Mouse (Mus musculus) skeletal muscle tissue, adult 2 months (tissue): ENCODE data around the gene Ufc1.

Experiments
- DNase-seq: peaks from one replicate; pipeline ENCODE4 v3.0.0-alpha.2; 2012; ENCODE audit warnings: low read depth, low spot score

Gene Ufc1

DNA sequence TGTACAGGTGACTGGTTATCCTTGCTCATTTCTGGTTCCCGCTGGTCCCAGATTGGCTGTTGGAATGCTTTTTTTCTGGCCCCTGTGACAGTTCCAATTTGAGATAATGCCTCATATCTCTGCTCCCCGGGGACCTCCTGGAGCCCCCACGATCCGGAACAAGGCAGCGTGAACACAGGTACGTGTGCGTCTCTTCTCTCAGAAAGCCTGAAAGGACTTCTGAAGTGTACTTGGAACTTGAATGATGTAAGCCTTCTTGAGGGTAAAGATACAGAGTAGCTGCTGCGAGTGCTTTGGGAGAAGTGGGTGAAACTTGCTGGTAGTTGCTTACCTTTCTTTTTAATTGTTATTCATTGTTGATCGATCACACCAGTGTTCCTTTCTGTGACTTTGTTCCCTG lies 23.6 kb downstream of the Ufc1 start:
- DNase-seq: no peak

DNA sequence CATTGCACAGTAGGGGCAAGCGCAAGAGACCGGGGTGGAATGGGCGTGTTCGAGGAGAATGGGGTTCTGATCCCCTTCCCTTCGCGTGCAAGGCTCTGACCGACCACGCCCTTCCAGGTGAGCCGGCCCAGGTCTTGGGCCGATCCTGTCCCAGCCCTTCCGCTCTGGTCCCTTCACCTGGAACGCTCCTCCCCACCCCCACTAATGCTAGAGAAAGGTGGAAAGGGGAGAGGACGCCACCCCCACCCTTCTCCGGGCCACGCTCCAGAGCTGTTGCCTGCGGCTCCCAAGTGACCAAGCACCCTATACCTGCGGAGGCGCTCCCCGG lies 24.3 kb downstream of the Ufc1 start:
- no peak for DNase-seq

GRCm38 (mm10) chr1:171269848-171270572 lies 24.8 kb downstream of the Ufc1 start, which contains the start of gene B4galt3:
B4galt3 (plus strand) TSS chr1:171270328.
- peak; percentile 85 for DNase-seq

DNA sequence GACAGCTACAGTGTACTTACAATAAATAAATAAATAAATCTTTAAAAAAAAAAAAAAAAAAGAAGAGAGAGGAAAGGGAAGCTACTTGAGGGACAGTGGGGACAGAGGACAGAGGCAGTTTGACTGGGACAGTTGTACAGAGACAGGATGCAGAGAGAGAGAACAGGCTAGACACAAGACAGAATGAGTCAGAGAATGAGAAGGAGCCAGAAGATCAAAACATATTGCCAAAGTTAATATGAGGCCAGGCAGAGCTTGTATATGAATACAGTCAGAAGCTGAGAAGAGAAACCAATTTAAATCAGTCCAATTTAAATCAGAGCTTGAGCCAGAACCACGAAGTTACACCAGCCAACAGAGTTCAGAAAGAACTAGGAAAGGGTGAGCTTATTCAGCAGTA lies 26.5 kb downstream of the Ufc1 start:
- DNase-seq: no peak

DNA sequence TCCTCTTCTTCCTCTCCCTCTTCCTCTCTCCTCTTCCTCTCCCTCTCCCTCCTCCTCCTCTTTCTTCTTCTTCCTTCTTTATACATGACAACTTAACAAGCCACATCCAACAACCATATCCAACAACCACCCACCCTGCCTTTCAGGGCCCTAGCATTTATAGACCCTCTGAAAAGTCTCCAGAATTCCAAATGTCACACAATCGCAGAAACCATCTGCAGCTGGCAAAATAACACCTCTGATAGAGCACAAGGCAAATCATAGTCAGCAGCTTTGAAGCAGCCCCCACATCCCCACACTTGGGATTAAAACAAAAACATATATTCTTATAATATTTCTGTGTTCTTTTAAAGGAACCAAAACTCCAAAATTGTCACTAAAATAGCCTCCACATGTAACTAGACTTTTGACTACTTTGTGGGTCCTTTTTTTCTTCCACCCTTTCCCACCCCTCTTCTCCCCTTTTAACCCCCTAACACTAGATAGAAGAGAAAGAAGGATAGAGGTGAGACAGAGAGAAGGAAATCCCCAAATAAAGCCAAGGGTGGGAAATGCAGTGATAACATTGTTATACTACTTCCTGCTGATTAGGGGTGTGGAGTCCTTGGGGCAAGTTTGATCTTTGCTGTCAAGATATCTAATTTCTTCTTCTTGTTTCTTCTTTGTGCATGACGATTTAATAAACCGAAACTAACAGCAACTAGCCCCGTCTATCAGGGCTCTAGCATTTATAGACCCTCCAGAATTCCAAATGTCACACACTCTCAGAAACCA lies 28.7 kb downstream of the Ufc1 start:
- no peak for DNase-seq

DNA sequence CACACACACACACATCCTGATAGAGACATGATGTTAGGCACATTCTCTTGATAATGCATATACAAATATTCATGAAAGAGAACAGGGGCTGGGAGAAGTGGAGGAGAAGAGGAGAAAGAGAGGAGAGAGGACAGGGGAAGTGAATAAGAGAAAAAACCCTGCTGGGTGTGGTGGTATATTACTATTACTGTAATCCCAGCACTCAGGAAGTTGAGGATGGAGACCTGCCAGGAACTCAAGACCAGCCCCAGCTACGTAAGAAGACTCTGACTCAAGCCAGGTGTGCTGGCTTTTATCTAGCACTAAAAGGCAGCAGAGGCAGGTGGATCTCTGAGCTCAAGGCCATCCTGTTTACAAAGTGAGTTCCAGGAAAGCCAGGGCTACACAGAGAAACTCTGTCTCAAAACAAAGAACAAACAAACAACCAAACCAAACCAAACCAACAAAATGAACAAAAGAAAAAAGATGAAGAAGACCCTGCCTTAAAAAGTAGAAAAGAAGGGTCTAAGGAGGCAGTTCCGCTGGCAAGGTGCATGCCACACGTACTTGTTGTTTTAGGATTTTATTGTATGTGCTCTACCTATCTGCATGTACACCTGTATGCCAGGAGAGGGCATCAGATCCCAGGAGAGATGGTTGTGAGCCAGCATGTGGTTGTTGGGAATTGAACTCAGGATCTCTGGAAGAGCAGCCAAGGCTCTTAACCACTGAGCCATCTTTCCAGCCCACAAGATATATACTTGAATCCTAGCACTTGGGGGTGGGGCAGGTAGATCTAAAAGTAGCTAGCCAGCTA lies 31.0 kb downstream of the Ufc1 start:
- no peak for DNase-seq

DNA sequence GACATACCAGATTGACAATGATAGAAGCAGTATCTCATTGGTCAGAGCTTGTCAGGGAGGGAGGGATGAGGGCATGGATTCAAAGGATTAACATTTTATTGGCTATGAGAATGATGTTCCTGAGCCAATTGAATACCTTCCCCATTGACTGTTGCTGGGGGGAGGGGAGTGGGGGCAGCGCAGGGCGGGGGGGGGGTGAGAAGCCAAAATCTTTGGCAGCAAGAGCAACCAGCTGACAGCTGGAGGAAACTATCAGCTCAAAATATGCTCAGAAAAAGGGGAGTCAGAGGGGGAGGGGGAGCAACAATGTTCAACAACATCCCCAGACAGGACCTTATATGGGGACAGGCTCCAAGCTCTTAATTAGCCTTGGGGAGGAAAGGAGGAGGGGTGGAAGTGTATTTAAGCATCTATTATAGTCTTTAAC lies 31.6 kb downstream of the Ufc1 start:
- peak; percentile 68 for DNase-seq

- peak; percentile 70 for DNase-seq
Observed at GRCm38 (mm10) chr1:171262594-171263130, 32.2 kb downstream of the Ufc1 start.

- DNase-seq: no peak
Observed at GRCm38 (mm10) chr1:171260316-171260715, 34.5 kb downstream of the Ufc1 start.

DNA sequence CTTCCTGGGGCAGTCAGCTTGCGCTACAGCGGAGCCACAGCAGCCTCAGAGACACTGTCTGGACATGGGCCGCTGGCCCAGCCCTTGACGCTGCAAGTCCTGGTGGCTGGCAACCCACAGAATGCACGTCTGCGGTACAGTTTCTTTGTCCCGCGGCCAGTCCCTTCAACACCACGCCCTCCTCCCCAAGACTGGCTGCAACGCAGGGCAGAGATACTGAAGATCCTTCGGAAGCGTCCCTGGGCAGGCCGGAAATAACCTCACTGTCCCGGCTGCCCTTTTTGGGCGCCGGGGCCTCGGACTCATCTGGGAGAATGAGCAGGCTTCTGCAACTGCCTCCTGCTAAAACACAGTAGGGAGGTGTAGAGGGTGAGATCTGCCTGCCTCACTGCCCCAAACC lies 35.9 kb downstream of the Ufc1 start:
- DNase-seq: no peak

GRCm38 (mm10) chr1:171257781-171258180 lies 37.0 kb downstream of the Ufc1 start:
- no peak for DNase-seq

DNA sequence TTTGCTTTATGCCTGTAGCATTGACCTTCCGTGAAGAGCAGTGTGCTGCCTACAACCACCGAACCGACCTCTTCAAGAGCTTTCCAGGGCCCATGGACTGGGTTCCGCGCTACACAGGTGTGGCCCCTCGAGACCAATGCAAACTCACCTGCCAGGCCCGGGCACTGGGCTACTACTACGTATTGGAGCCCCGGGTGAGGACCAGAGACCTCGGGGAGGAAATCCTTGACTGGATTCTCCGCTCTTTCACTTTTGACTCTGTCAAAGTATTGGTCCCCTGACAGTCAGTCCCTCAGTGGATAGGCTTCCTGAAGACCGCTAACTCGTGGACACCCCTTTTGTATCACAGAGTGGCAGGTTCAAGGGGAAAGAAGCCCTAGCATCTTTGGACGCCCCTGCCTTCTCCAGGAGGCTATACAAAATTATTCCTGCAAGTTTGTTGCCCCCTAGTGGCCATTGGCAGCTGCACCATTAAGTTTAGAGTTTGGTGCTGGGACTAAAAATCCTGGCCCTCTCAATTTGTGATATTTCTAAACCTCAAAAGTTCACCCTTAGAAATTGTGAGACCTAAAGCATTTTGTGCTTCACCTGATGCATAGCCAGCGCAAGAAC lies 37.8 kb downstream of the Ufc1 start:
- peak; percentile 62 for DNase-seq

GRCm38 (mm10) chr1:171256095-171256818 lies 38.6 kb downstream of the Ufc1 start:
- no peak for DNase-seq

DNA sequence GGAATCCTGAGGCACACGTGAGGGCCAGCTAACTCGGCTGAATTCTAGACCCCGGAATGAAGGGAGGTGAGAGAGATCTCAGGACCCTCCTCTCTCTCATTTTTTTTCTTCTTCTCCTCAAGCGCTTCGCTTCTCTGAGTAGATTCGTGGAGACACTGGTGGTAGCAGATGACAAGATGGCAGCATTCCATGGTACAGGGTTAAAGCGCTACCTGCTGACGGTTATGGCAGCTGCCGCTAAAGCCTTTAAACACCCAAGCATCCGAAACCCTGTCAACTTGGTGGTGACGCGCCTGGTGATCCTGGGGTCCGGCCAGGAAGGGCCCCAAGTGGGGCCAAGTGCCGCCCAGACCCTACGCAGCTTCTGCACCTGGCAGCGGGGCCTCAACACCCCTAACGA lies 42.4 kb downstream of the Ufc1 start:
- no peak for DNase-seq

DNA sequence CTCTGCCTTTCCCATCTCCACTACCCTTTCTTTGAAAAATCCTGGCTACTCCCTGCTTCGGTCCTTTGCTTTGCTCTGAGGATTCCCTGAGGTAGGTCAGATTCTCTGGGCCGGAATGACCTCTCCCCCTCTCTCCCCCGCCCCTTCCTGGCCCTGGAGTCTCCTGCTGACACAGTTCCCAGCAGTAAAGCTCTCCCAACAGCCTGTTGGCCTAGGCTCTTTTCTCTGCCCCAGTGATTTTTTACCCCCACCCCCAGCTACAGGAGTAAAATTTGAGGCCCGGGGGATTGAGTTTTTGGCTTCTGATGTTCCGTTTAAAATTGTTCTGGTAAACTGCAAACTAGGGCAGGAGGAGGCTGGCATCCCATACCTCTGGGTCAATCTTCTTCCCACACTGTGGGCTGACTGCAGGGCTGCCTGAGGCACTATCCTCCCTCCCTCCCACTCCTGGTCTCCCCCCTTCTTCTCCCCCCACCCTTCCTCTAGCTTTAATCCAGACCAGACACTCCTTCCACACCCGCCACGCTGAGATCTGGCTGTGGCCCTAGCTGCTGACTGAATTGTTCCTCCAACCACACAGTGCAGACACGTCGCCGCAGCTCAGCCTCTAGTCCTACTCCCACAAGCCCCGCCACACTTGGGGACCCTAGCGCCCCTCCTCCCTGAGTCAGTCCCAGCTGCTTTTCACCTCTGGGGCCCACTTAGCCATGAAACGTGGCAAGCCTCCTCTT lies 43.1 kb downstream of the Ufc1 start:
- no peak for DNase-seq

DNA sequence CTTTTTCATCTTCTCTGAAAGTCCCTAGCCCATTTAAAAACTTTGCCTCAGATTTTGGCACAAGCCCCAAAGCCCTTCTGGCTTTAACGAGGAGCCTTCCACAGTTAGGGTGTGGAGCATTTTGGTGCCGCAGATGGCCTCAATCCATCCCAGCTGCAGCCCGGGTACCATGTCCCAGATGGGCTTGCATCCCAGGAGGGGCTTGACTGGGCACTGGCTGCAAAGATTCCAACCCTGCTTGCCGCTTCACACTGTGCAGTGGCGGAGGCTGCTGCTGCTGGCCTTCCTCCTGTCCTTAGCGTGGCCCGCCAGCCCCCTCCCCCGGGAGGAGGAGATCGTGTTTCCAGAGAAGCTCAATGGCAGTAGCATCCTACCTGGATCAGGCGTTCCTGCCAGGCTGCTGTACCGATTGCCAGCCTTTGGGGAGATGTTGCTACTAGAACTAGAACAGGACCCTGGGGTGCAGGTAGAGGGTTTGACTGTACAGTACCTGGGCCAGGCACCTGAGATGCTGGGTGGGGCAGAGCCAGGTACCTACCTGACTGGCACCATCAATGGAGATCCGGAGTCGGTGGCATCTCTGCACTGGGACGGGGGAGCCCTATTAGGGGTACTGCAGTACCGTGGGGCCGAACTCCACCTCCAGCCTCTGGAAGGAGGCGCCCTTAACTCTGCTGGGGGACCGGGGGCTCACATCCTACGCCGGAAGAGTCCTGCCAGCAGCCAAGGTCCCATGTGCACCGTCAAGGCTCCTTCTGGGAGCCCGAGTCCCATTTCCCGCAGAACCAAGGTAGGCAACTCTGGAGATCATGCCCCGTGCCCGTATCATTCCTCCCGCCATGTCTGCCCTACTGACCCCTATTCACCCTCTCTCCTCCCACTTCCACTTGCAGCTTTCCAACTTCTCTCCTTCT lies 43.9 kb downstream of the Ufc1 start, which contains the start of gene Ndufs2:
TSS of gene Ndufs2 (minus strand) at position 709 of the 914 bp plus-strand sequence.
- DNase-seq: no peak

- DNase-seq: no peak
Observed at GRCm38 (mm10) chr1:171249913-171250600, 44.8 kb downstream of the Ufc1 start, which contains the start of gene Adamts4. Adamts4 (plus strand) TSS chr1:171250421.
